Mouse (Mus musculus): ENCODE data around the gene Nfatc3.

DNA sequence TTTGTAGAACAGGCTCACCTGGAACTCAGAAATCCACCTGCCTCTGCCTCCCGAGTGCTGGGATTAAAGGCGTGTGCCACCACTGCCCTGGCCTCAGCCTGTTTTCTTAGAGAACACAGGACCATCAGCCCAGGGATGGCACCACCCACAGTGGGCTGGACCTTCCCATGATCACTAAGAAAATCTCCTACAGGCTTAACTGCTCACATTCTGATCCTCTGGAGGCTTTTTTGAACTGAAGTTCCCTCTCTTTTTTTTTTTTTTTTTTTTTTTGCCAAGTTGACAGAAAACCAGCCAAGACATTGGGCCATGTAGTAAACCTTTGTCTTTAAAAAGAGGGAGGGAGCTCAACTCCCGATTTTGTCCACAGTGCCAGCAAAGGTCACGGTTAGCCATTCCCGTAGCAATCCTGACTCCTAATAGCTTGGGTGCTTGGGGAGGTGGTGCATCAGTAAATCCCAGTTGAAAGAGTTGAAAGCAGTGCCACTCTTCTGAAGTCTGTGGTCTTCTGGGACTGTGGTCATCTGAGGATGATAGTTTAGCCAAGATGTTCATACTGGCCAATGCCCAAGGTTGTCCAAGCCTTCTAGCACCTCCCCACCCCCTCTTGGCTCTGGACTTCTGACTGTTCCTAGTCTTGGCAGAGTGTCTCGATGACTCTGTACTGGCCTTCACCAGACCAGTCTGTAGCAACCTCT lies 89.4 kb downstream of the Nfatc3 start:
- TF ChIP-seq CTCF (IDR thresholded peaks at IDR 0.05; ENCODE audit: borderline replicate concordance, insufficient read depth, low read depth, low read length), result no peak
- no peak for TF ChIP-seq POLR2A (IDR thresholded peaks at IDR 0.05; ENCODE audit: borderline replicate concordance, insufficient read depth, low read length)
